Mouse (Mus musculus) liver, adult 2 months (tissue): Measurements from ENCODE around the gene Tmem204.

Experiments
- CTCF ChIP-seq: fragments of 200-500 bp; IDR thresholded peaks from 2 replicates; pipeline ENCODE4 v1.5.1; 2011; ENCODE audit warnings: low read depth, low read length, control low read depth
- POLR2A ChIP-seq: fragments of 200-500 bp; IDR thresholded peaks from 2 replicates; pipeline ENCODE4 v1.6.1; 2011; ENCODE audit warnings: low read length, control low read depth; ENCODE audit not compliant: insufficient read depth; ENCODE audit errors: extremely low read depth

DNA sequence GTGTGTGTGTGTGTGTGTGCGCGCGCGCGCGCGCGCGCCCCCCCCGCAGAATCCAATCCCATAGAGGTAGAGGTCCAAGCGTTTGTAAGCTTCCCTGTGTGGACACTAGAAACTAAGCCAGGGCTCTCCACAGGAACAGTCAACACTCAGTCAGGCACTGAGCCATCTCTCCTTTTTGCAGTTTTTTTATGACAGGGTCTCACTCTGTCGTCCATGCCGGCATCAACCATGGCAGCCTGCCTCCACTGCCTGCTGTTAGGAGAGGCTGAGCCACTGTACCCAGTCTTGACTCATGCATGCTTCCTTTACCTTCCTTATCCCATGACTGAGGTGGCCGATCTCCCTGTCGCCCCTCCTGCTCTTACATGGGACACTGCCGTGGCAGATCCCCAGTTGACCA, 24.4 kb upstream of the Tmem204 start:
- TF ChIP-seq POLR2A, result no peak
- no peak for TF ChIP-seq CTCF
